Mouse (Mus musculus): Measurements from ENCODE around the gene 4430402I18Rik.

Gene 4430402I18Rik

GRCm38 (mm10) chr19:28900771-28901170, 66.8 kb downstream of the 4430402I18Rik start:
- DNase-seq (ENCODE audit: extremely low spot score), result no peak

- no peak for DNase-seq (ENCODE audit: extremely low spot score)
These were observed 70.1 kb downstream of the 4430402I18Rik start for GRCm38 (mm10) chr19:28897497-28897896.

GRCm38 (mm10) chr19:28896639-28897038, 71.0 kb downstream of the 4430402I18Rik start:
- DNase-seq (ENCODE audit: extremely low spot score), result no peak

DNA sequence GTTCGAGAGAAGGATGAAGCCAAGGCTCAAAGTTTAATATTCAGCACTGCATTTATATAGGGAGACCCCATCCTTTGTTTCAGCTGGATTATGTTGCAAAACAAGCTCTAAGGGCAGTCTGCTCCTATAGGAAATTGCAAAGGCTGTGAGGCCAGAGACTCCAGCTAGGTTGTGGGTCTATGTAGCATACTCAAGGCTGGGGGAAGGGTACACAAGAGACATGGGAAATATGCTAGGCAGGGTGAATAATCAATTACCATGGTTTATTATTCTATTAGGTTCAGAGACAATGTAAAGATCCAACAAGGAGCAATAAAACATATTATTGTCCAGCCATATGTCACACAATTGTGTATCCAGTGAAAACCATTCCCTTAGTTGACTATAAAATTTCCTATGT, 75.7 kb downstream of the 4430402I18Rik start:
- DNase-seq (ENCODE audit: extremely low spot score), result no peak

DNA sequence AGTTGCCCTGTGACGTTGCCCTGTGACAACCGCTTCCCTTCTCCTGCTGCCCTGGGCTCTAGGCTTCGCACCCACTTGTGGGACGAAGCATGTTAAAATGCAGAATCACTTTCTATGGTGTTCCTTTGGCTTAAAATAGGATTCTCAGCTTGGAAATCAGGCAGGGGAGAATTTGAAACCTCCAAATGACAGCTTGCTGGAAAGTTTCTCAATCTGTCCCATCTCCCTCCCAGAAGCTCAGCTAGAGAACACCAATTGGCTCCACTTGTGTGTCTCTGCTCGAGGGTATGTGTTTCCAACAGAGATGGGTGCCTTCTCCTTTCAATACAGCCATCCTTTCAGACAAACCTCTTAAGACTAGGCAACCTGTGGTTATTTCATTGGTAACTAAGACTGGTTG, 76.4 kb downstream of the 4430402I18Rik start:
- DNase-seq (ENCODE audit: extremely low spot score), result no peak

DNA sequence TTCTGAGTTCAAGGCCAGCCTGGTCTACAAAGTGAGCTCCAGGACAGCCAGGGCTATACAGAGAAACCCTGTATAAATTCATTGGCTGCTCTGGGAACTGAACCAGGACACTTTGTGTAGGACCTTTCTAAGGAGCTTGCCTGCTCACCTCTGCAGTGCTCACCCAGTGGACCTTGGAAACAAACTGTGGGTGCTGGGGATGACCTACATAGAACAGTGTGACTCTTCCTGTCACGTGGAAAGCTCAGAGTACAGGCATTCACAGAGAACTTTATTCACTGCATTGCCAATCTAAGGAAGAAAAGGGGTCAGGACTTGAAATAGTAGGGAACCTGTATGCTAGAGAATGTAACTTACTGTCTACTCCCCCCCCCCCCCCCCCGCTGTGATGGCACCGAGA, 78.3 kb downstream of the 4430402I18Rik start:
- no peak for DNase-seq (ENCODE audit: extremely low spot score)

DNA sequence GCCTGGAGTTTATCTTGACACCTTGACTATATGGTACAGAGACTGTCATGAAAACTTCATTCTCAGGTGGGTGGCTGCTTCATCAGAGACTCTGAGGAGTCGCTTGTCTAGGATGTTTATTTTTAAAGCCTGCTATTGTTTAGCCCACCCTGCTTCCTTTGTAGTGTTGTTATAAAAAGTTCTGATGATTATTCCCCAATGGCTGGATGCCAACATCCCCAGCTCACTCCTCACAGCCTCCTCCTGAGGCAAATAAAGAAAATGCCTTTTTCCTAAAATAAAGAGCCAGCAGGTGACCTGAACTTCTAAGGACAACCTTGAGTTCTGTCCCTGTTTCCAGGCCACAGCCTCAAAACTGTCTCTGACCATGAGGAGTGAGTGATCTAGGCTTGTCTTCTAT, 79.1 kb downstream of the 4430402I18Rik start:
- no peak for DNase-seq (ENCODE audit: extremely low spot score)

GRCm38 (mm10) chr19:28883126-28883525, 84.5 kb downstream of the 4430402I18Rik start:
- peak; percentile 40 for DNase-seq (ENCODE audit: extremely low spot score)

DNA sequence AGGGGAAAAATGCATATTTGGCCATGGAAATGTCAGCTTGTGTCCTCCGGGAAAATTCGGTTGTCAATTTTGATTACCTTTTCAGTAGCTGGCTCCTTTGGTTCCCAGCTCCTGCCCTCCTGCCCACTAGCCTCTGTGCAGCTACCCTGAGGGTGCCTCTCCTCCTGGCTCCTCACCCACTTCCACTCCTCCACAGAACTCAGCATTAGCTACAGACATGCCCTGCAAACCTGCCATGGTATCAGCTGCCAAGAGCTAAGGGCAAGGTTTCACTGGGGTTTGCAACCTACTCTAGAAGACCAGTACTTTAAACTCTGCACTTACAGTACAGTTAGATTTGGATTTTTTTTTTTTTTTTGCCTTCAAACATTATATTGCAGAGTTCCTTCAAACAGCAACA, 88.1 kb downstream of the 4430402I18Rik start:
- no peak for DNase-seq (ENCODE audit: extremely low spot score)

DNA sequence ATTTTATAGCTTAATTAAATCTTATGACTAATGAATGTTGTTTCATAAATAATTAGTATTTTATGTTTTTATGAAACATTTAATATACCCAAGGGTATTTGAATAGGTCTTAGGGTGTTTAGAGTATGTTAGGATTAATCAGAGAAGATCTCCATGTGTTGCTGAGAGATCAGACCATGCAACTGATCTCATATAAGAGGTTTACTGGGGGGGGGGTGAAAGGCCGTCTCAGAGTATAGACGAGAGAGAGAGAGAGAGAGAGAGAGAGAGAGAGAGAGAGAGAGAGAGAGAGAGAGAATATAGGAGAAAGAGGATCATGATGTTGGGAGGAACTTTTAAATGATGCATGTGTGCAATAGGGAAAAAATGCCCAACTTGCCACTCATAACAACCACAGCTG, 97.2 kb downstream of the 4430402I18Rik start:
- DNase-seq (ENCODE audit: extremely low spot score), result no peak

- DNase-seq (ENCODE audit: extremely low spot score), result no peak
These were observed 98.2 kb downstream of the 4430402I18Rik start for GRCm38 (mm10) chr19:28869251-28869855.

DNA sequence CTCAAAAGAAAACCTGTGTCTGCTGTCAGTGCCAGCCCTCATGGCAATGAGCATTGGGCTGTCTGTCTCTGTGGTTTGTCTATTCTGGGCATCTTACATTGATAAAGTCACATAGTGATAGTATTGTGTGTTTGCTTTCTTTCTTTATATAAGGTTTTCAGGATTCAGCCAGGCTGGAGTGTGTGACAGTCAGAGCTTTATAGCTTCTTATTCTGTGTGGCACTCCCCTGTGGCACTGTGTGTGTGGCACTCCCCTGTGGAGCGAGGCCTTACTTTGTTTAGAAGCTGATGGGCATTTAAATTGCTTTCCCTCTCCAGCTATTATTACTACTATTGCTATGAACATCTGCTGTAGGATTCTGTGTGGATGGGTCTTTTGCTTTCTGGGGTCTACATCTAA, 102.1 kb downstream of the 4430402I18Rik start:
- no peak for DNase-seq (ENCODE audit: extremely low spot score)

GRCm38 (mm10) chr19:28864981-28865380, 102.6 kb downstream of the 4430402I18Rik start:
- DNase-seq (ENCODE audit: extremely low spot score), result no peak

DNA sequence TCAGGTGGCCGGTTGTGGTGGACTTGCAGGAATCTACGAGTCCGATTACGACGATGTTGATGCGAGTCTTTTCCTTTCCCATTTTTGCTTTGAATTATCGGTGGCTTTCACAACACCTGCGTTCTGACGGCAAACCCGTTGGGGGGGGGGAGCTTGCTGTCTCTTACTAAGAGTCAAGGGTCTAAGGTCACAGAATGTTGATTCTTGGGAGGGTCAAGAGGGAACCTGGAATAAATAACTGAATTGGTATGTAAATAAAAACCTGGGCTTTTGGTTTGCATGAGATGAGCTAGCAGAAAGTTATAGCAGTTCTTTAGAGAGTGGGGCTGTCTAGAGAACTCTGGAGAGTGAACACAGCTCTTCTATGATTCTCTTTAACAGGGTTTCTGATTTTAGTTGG, 104.0 kb downstream of the 4430402I18Rik start:
- no peak for DNase-seq (ENCODE audit: extremely low spot score)

- DNase-seq (ENCODE audit: extremely low spot score), result no peak
These were observed 107.4 kb downstream of the 4430402I18Rik start for GRCm38 (mm10) chr19:28860246-28860645.

GRCm38 (mm10) chr19:28854831-28855230, 112.8 kb downstream of the 4430402I18Rik start:
- DNase-seq (ENCODE audit: extremely low spot score), result no peak

DNA sequence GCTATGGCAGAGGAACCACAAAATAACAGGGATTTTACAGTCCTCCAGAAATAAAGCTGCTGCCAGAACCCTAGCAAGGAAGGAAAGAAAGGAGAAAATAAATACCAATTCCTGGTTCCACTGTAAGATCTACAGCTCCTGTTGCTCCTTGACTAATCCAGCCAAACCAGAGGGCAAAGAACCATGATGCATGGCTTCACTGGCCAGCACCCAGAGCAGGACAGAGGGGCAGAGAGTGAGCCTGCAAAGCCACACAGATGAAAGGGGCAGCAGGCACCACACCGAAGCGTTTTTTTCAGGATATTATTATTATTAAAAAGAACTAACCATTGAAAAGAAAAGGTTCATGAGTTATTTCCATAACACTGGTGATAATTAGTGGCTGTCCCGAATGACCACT, 115.6 kb downstream of the 4430402I18Rik start:
- no peak for DNase-seq (ENCODE audit: extremely low spot score)

DNA sequence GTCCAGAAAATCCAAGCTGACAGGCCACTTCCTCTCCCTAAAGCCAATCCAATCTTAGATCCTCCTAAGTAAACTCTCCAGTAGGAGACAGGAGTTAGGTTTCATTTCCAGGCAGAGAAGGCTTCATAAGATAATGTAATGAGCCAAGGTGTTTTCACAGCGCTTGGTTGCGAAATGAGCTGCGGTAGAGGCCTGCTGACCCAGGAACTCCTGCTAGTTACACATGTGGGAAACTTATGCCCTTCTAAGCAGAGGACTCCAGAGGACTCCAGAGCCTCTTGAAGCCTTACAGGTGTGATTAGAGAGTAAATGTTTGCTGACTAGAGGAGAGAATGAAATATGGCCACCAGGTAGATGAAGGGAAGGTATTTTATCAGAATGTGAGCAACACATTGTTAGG, 117.1 kb downstream of the 4430402I18Rik start:
- DNase-seq (ENCODE audit: extremely low spot score), result no peak

GRCm38 (mm10) chr19:28844946-28845710, 122.5 kb downstream of the 4430402I18Rik start:
- no peak for DNase-seq (ENCODE audit: extremely low spot score)
